Mouse (Mus musculus) cerebellum, adult 2 months (tissue): ENCODE data around the gene Srsf5.

ENCODE experiments used
- CTCF ChIP-seq: fragments of 200-500 bp; IDR thresholded peaks from 2 replicates; pipeline ENCODE4 v1.5.1; 2011; ENCODE audit warnings: low read depth, mild to moderate bottlenecking, control low read depth, low read length, moderate library complexity, borderline replicate concordance; ENCODE audit not compliant: insufficient read depth
- POLR2A ChIP-seq: fragments of 200-500 bp; IDR thresholded peaks from 2 replicates; pipeline ENCODE4 v1.6.1; 2011; ENCODE audit warnings: low read length, control low read depth, borderline replicate concordance; ENCODE audit not compliant: insufficient read depth

DNA sequence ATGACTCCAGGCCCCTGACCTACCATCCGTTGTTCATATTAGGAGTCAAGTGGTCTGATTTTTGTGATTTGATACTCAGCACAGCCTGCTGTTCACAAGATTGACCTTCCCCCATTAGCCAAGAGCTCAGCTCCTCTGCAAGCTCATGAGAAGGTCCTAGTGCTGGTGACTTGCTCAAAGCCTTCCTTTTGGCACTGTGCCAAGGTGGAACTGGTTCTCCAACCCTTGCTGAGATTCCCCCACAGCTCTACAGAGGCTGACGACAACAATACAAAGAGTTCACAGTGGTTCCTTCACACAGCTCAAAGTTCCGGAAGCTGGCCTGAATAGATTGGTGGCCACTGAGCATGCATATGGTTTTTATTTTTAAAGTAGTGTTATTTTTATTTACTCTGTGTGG, 21.1 kb upstream of the Srsf5 start:
- no peak for TF ChIP-seq POLR2A
- no peak for TF ChIP-seq CTCF
